Comparison of ENCODE assay signal across 10 mouse cellular contexts in genomic region chrX:136975397-136975796, GRCm38 (mm10). TPM values are rescaled to one million over a fixed set of nuclear protein-coding genes. Genes with fewer than 3 reads are reported as not detected.
DNase-seq lines count a peak whose midpoint lies in the region; ATAC-seq and TF ChIP-seq lines count a peak whose summit lies in the region.
"Not testable (repeated sequence)": the region's sequence is repeated elsewhere in the genome, so short reads cannot be mapped to it uniquely, and the experiment has no call there.
"Had no signal": no experiment of that assay in that cellular context is flagged by ENCODE, and none has a peak within 500 bp of the region (broad histone marks: within the 10 kb centered on the region; RNA-seq: fewer than 3 reads in every experiment).

TSS of gene Tmsb15b2 (minus strand) at chrX:136975497.

- peak within 1 kb of the TSS; percentile 65 for H3K9ac ChIP-seq in embryonic facial prominence, embryonic 13.5 days
- H3K9ac ChIP-seq in heart, embryonic 11.5 days (ENCODE audit: low read depth, low read length); liver, embryonic 12.5 days: not testable (repeated sequence)
- peak within 1 kb of the TSS; percentile 46; the same call in 1 of the 2 replicates for H3K9ac ChIP-seq in midbrain, embryonic 14.5 days (replicated peaks; ENCODE audit: low read length)
- 0 out of 2 replicates have a peak within 1 kb of the TSS, but pooled peaks have one; percentile 27 for H3K9ac ChIP-seq in stomach, postnatal 0 days (ENCODE audit: low read length)

- ATAC-seq in embryonic facial prominence, embryonic 13.5 days (ENCODE audit: insufficient number of reproducible peaks, insufficient read depth, low FRiP score, low TSS enrichment, low read depth); heart, embryonic 11.5 days (replicated peaks; ENCODE audit: insufficient number of reproducible peaks, low FRiP score, low TSS enrichment); inflammation-experienced regulatory T-cells, adult 6 months; liver, embryonic 12.5 days; midbrain, embryonic 14.5 days (ENCODE audit: low FRiP score, low TSS enrichment); stomach, postnatal 0 days (ENCODE audit: low FRiP score, low TSS enrichment): not testable (repeated sequence)

- TF ChIP-seq CTCF in stomach, postnatal 0 days (IDR thresholded peaks at IDR 0.05; ENCODE audit: low read depth), result not testable (repeated sequence)

- DNase-seq in adrenal gland, adult 2 months; layer of hippocampus, postnatal 25 days (ENCODE audit: extremely low spot score in 1 of 2, low spot score in 1 of 2); midbrain, embryonic 14.5 days; stomach, postnatal 0 days (ENCODE audit: low spot score): not testable (repeated sequence)

- peak within 1 kb of the TSS; percentile 57 for H3K4me2 ChIP-seq in embryonic facial prominence, embryonic 13.5 days
- H3K4me2 ChIP-seq in heart, embryonic 11.5 days, result peak within 1 kb of the TSS; percentile 60
- H3K4me2 ChIP-seq in liver, embryonic 12.5 days, result peak within 1 kb of the TSS; percentile 57
- peak within 1 kb of the TSS; percentile 55 for H3K4me2 ChIP-seq in midbrain, embryonic 14.5 days (ENCODE audit: low read length)
- peak within 1 kb of the TSS; percentile 52 for H3K4me2 ChIP-seq in stomach, postnatal 0 days (replicated peaks; ENCODE audit: low read depth)

- not testable (repeated sequence) for H3K27ac ChIP-seq in embryonic facial prominence, embryonic 13.5 days; heart, embryonic 11.5 days (ENCODE audit: low read depth, low read length); liver, embryonic 12.5 days; midbrain, embryonic 14.5 days (replicated peaks; ENCODE audit: low read depth, low read length); stomach, postnatal 0 days (replicated peaks)

- not testable (repeated sequence) for H3K4me1 ChIP-seq in embryonic facial prominence, embryonic 13.5 days; heart, embryonic 11.5 days (ENCODE audit: control insufficient read depth, insufficient read depth, low read length); liver, embryonic 12.5 days; midbrain, embryonic 14.5 days (ENCODE audit: control insufficient read depth, insufficient read depth, low read length); stomach, postnatal 0 days (replicated peaks; ENCODE audit: control insufficient read depth, insufficient read depth)

- not testable (repeated sequence) for H3K27me3 ChIP-seq in embryonic facial prominence, embryonic 13.5 days; heart, embryonic 11.5 days (ENCODE audit: control insufficient read depth, insufficient read depth, low read length); liver, embryonic 12.5 days (replicated peaks); midbrain, embryonic 14.5 days (ENCODE audit: control insufficient read depth, insufficient read depth, low read length); stomach, postnatal 0 days (ENCODE audit: control insufficient read depth, insufficient read depth, low read length)

- TF ChIP-seq EP300 in stomach, postnatal 0 days (optimal IDR thresholded peaks at IDR 0.05), result not testable (repeated sequence)

- WGBS in embryonic facial prominence, embryonic 13.5 days, result 81% methylated on average over 6 of the region's 6 CpGs
- 78% methylated on average over 6 of the region's 6 CpGs for WGBS in heart, embryonic 11.5 days (ENCODE audit: insufficient replicate concordance)
- 69% methylated on average over 6 of the region's 6 CpGs for WGBS in liver, embryonic 12.5 days (ENCODE audit: insufficient replicate concordance)
- WGBS in midbrain, embryonic 14.5 days, result 88% methylated on average over 6 of the region's 6 CpGs
- 83% methylated on average over 6 of the region's 6 CpGs for WGBS in stomach, postnatal 0 days

- H3K4me3 ChIP-seq in embryonic facial prominence, embryonic 13.5 days, result peak within 1 kb of the TSS; percentile 52
- peak within 1 kb of the TSS; percentile 42 for H3K4me3 ChIP-seq in heart, embryonic 11.5 days (ENCODE audit: low read depth, low read length)
- peak within 1 kb of the TSS; percentile 39; the same call in 1 of the 2 replicates for H3K4me3 ChIP-seq in liver, embryonic 12.5 days
- peak within 1 kb of the TSS; percentile 42 for H3K4me3 ChIP-seq in midbrain, embryonic 14.5 days (replicated peaks; ENCODE audit: low read depth, low read length)
- H3K4me3 ChIP-seq in stomach, postnatal 0 days (ENCODE audit: low read depth, low read length), result peak within 1 kb of the TSS; percentile 31

- not testable (repeated sequence) for H3K9me3 ChIP-seq in embryonic facial prominence, embryonic 13.5 days; heart, embryonic 11.5 days (replicated peaks; ENCODE audit: control insufficient read depth, low read length); liver, embryonic 12.5 days (replicated peaks); midbrain, embryonic 14.5 days (ENCODE audit: control insufficient read depth, low read length); stomach, postnatal 0 days (ENCODE audit: control insufficient read depth, low read length)

- H3K36me3 ChIP-seq in embryonic facial prominence, embryonic 13.5 days; heart, embryonic 11.5 days (ENCODE audit: control insufficient read depth, insufficient read depth, low read length); liver, embryonic 12.5 days; midbrain, embryonic 14.5 days (ENCODE audit: control insufficient read depth, insufficient read depth, low read length); stomach, postnatal 0 days (ENCODE audit: control insufficient read depth, insufficient read depth, low read length): not testable (repeated sequence)

RNA-seq across cellular contexts. Expression of gene Tmsb15b2, which starts in this region (rescaled TPM):
- 10 to 100 TPM; 15.2 to 22.7 TPM for total RNA-seq in adrenal gland, adult 2 months (2021)
- not detected in 2 replicates for polyA plus RNA-seq in adrenal gland, adult 2 months (2012; rRNA removed)
- polyA plus RNA-seq in embryonic facial prominence, embryonic 13.5 days (2015; fragmentation: Nextera tagmentation; extraction: Ambion mirVana), result 101 and 117 TPM in 2 replicates
- 11.9 and 22.9 TPM in 2 replicates for polyA plus RNA-seq in heart, embryonic 11.5 days (2014; fragmentation: Nextera tagmentation; extraction: Ambion mirVana)
- polyA plus RNA-seq in inflammation-experienced regulatory T-cells, adult 6 months (2017; shearing (Covaris generic)), result 10 to 100 TPM; 45.4 to 72.3 (median 45.6) TPM
- total RNA-seq in layer of hippocampus, postnatal 25 days (2021), result 10 to 100 TPM; 17.6 to 28.4 TPM
- polyA plus RNA-seq in liver, embryonic 12.5 days (2016; fragmentation: Nextera tagmentation; extraction: Ambion mirVana), result 7.2 TPM in 2 replicates
- 101 and 105 TPM in 2 replicates for polyA plus RNA-seq in midbrain, embryonic 14.5 days (2014; fragmentation: Nextera tagmentation; extraction: Ambion mirVana)
- 21.3 and 28.4 TPM in 2 replicates for polyA plus RNA-seq in stomach, postnatal 0 days (2015; fragmentation: Nextera tagmentation; extraction: Ambion mirVana)
- total RNA-seq: neutrophil, adult 5-6 weeks had no signal
- polyA plus RNA-seq: macrophage had no signal
